Mouse (Mus musculus): Measurements from ENCODE around the gene Clk3. TPM values are rescaled to one million over a fixed set of nuclear protein-coding genes. Genes with fewer than 3 reads are reported as not detected.
"Not testable (repeated sequence)": the region's sequence is repeated elsewhere in the genome, so short reads cannot be mapped to it uniquely, and the experiment has no call there.

The Clk3 gene
- polyA plus RNA-seq, 1 experiment from 2014 or later = 64.7 TPM

- Histone ChIP-seq H3K4me1 (peaks cover 10% of the 10 kb centered on the region), H3K27me3 (no peaks in the 10 kb centered on the region), H3K4me2 (no peak overlapping the region), H3K36me3 (peaks cover 35% of the 10 kb centered on the region), H3K27ac (no peak overlapping the region), H3K9ac (no peak overlapping the region), H3K9me3 (no peaks in the 10 kb centered on the region), H3K4me3 (no peak overlapping the region)
- 76% methylated on average over 2 of the region's 2 CpGs for WGBS
- no peak for ATAC-seq (ENCODE audit: insufficient number of reproducible peaks, low FRiP score, low TSS enrichment, low read depth)
Observed at GRCm38 (mm10) chr9:57712194-57712593, 53.5 kb downstream of the Clk3 start.

GRCm38 (mm10) chr9:57710214-57710613 is 55.4 kb downstream of the Clk3 start:
- not testable (repeated sequence) for ATAC-seq (ENCODE audit: insufficient number of reproducible peaks, low FRiP score, low TSS enrichment, low read depth); H3K27me3 ChIP-seq; H3K9me3 ChIP-seq; H3K4me3 ChIP-seq; H3K4me1 ChIP-seq; H3K27ac ChIP-seq; H3K4me2 ChIP-seq; H3K9ac ChIP-seq
- H3K36me3 ChIP-seq = peaks cover 19% of the 10 kb centered on the region
- WGBS = 88% methylated on average over 5 of the region's 5 CpGs

GRCm38 (mm10) chr9:57708720-57709274 is 56.9 kb downstream of the Clk3 start:
- H3K27me3 ChIP-seq = no peaks in the 10 kb centered on the region
- peak overlapping the region; percentile 93 for H3K9ac ChIP-seq
- no peaks in the 10 kb centered on the region for H3K9me3 ChIP-seq
- peak overlapping the region; percentile 91 for H3K4me3 ChIP-seq
- peaks cover 10% of the 10 kb centered on the region for H3K36me3 ChIP-seq
- H3K27ac ChIP-seq = peak overlapping the region; percentile 90
- WGBS = 4% methylated on average over 36 of the region's 39 CpGs
- ATAC-seq (ENCODE audit: insufficient number of reproducible peaks, low FRiP score, low TSS enrichment, low read depth) = peak; percentile 65
- H3K4me2 ChIP-seq = peak overlapping the region; percentile 65
- peaks cover 10% of the 10 kb centered on the region for H3K4me1 ChIP-seq

- Histone ChIP-seq H3K4me3 (peak within 1 kb of the TSS; percentile 91), H3K9me3 (no peaks in the 10 kb centered on the region), H3K27ac (peak within 1 kb of the TSS; percentile 90), H3K9ac (peak within 1 kb of the TSS; percentile 93), H3K27me3 (no peaks in the 10 kb centered on the region), H3K4me1 (peaks cover 10% of the 10 kb centered on the region), H3K36me3 (peaks cover 7% of the 10 kb centered on the region), H3K4me2 (peak within 1 kb of the TSS; percentile 65)
- ATAC-seq (ENCODE audit: insufficient number of reproducible peaks, low FRiP score, low TSS enrichment, low read depth) = peak; percentile 89
- 2% methylated on average over 23 of the region's 23 CpGs for whole genome bisulfite sequencing
Observed at GRCm38 (mm10) chr9:57708068-57708719, 57.5 kb downstream of the Clk3 start, which contains the start of gene Edc3. Gene Edc3 (plus strand): TSS chr9:57708540.

GRCm38 (mm10) chr9:57706496-57706895 is 59.2 kb downstream of the Clk3 start:
- Histone ChIP-seq H3K4me1 (peaks cover 10% of the 10 kb centered on the region), H3K4me2 (no peak overlapping the region), H3K27ac (no peak overlapping the region), H3K4me3 (no peak overlapping the region), H3K36me3 (no peaks in the 10 kb centered on the region), H3K9ac (no peak overlapping the region), H3K9me3 (no peaks in the 10 kb centered on the region), H3K27me3 (no peaks in the 10 kb centered on the region)
- no peak for ATAC-seq (ENCODE audit: insufficient number of reproducible peaks, low FRiP score, low TSS enrichment, low read depth)
- WGBS = 82% methylated on average over 3 of the region's 3 CpGs

Other genes starting within 250 kb of the Clk3 start
- 411 and 426 TPM in 2 replicates for gene Cox5a, start 244.6 kb downstream of the Clk3 start, polyA plus RNA-seq (2015; fragmentation: Nextera tagmentation; extraction: Ambion mirVana)
- gene Fam219b, start 228.3 kb downstream of the Clk3 start, polyA plus RNA-seq (2015; fragmentation: Nextera tagmentation; extraction: Ambion mirVana) = 26.8 and 27.5 TPM in 2 replicates
- 37.9 and 49.8 TPM in 2 replicates for gene Mpi, start 213.1 kb downstream of the Clk3 start, polyA plus RNA-seq (2015; fragmentation: Nextera tagmentation; extraction: Ambion mirVana)
- 86.4 and 94.3 TPM in 2 replicates for gene Scamp2, start 204.9 kb downstream of the Clk3 start, polyA plus RNA-seq (2015; fragmentation: Nextera tagmentation; extraction: Ambion mirVana)
- 21.2 and 23.2 TPM in 2 replicates for gene Ulk3, start 176.4 kb downstream of the Clk3 start, polyA plus RNA-seq (2015; fragmentation: Nextera tagmentation; extraction: Ambion mirVana)
- gene Cplx3, start 159.6 kb downstream of the Clk3 start, polyA plus RNA-seq (2015; fragmentation: Nextera tagmentation; extraction: Ambion mirVana) = 0.36 TPM in 1 of 2 replicates, not detected in the other
- gene Lman1l, start 145.1 kb downstream of the Clk3 start, polyA plus RNA-seq (2015; fragmentation: Nextera tagmentation; extraction: Ambion mirVana) = not detected in 2 replicates
- 24.2 and 29.0 TPM in 2 replicates for gene Csk, start 112.2 kb downstream of the Clk3 start, polyA plus RNA-seq (2015; fragmentation: Nextera tagmentation; extraction: Ambion mirVana)
- gene Cyp1a2, start 82.2 kb downstream of the Clk3 start, polyA plus RNA-seq (2015; fragmentation: Nextera tagmentation; extraction: Ambion mirVana) = not detected in 2 replicates
- 0.08 TPM in 1 of 2 replicates, not detected in the other for gene Cyp1a1, start 77.9 kb downstream of the Clk3 start, polyA plus RNA-seq (2015; fragmentation: Nextera tagmentation; extraction: Ambion mirVana)
- gene Edc3, start 57.3 kb downstream of the Clk3 start, polyA plus RNA-seq (2015; fragmentation: Nextera tagmentation; extraction: Ambion mirVana) = 32.9 and 33.9 TPM in 2 replicates
- 3.6 and 3.8 TPM in 2 replicates for gene Arid3b, start 70.9 kb upstream of the Clk3 start, polyA plus RNA-seq (2015; fragmentation: Nextera tagmentation; extraction: Ambion mirVana)
- 107 TPM in 2 replicates for gene Ubl7, start 145.1 kb upstream of the Clk3 start, polyA plus RNA-seq (2015; fragmentation: Nextera tagmentation; extraction: Ambion mirVana)
- gene Sema7a, start 174.3 kb upstream of the Clk3 start, polyA plus RNA-seq (2015; fragmentation: Nextera tagmentation; extraction: Ambion mirVana) = 0.44 and 0.77 TPM in 2 replicates
- gene Cyp11a1, start 240.6 kb upstream of the Clk3 start, polyA plus RNA-seq (2015; fragmentation: Nextera tagmentation; extraction: Ambion mirVana) = 10.9 and 12.0 TPM in 2 replicates

Measured in limb, embryonic 15.5 days (tissue).